Mouse (Mus musculus): ENCODE results near the gene Bloc1s5. TPM values are rescaled to one million over a fixed set of nuclear protein-coding genes. Genes with fewer than 3 reads are reported as not detected.
"Not testable (repeated sequence)": the region's sequence is repeated elsewhere in the genome, so short reads cannot be mapped to it uniquely, and the experiment has no call there.

Gene Bloc1s5
- total RNA-seq, 2 experiments from 2014 or later: 6.6 TPM

DNA sequence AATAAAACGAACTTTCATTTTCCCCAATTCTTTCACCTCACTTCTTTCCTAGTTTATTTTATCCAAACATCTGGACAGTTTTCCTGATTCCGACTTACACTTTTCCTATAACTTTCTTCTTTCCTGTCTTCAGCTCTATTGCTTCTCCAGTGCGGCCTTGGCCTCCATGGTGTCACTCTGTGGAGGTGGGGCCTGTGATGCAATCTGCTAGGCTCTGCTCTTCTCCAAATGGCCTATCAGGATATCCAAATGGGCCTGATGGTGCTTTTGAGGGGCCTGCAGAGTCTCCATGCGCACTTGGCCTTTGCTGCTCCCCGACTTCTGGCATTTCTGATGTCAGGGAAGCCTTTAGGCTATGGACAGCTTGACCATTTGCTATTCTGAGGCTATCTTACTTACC, 11.6 kb downstream of the Bloc1s5 start:
- intact Hi-C loops (cut with DNase I): no loop called here
- DNase-seq: no peak

DNA sequence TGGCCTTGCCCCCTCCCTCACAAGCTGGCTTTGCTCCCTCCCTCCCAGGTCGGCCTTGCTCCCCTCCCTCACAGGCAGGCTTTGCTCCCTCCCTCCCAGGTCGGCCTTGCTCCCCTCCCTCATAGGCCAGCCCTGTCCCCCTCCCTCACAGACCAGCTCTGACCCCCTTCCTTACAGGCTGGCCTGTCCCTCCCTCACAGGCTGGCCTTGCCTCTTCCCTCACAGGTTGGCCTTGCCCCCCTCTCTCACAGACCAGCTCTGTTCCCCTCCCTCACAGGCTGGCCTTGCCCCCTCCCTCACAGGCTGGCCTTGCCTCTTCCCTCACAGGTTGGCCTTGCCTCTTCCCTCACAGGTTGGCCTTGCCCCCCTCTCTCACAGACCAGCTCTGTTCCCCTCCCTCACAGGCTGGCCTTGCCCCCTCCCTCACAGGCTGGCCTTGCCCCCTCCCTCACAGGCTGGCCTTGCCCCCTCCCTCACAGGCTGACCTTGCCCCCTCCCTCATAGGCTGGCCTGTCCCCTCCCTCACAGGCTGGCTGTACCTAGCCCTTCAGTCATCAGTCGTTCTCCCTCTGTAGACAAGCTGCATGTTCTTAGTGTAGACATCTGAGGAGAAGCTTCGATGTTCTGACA, 16.8 kb downstream of the Bloc1s5 start:
- intact Hi-C loops (cut with DNase I); DNase-seq: not testable (repeated sequence)

DNA sequence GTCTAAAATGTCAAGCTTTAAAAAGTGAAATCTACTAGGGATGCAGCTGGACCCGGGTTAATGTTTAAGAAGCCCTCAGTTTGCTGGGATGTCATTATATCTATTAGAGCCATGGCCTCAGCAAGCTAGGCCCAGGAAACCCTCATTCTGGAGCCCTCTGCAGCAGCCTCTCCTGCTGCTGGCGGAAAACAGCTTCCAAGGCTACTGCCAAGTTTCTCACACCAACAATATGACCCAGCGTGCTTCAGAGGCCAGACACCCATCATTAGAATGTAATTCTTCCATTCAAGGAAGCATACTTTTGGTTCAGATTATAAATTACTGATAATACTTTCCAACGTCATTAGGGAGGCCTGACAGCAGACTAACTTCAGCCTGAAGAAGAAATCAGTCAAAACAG, 18.0 kb downstream of the Bloc1s5 start:
- no peak for DNase-seq
- intact Hi-C loops (cut with DNase I): no loop called here

DNA sequence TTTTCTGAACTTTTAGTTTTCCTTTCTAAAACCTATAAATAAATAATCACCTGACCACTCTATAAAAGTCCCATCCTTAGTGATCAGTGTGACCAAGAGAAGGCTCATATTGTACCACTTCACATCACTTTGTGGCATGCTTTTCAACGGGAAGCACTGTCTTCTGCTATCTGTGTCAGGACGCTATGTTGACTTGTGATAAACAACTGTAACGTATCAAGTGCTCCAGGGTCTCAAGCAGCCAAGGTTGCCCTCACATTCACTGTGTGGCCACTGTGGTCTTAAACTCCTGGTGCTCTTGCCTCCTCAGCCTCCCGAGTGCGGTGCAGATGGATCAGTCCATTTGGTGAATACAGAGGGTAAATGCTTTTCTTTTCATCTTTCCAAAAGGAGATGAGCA, 19.3 kb downstream of the Bloc1s5 start:
- intact Hi-C loops (cut with DNase I): no loop called here
- DNase-seq: no peak

DNA sequence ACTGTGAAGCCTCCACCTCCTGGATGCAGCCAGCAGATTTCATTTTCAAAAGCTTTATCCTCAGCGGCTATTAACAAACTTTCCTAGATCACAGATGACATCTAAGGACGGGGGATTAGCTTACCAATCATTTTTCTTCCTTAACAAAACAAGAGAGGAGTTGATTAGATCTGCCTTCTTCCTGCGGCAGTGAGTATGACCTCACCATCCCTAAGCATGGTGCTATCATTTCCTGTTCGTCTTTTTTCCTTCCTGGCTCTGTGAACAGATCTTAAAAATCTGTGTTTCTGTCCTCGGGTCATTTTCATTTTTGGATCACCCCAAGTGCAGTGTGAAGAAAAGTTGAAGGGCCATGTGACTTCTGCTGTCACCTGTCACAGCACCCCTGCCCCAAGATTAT, 20.6 kb downstream of the Bloc1s5 start:
- intact Hi-C loops (cut with DNase I): no loop called here
- DNase-seq: no peak

DNA sequence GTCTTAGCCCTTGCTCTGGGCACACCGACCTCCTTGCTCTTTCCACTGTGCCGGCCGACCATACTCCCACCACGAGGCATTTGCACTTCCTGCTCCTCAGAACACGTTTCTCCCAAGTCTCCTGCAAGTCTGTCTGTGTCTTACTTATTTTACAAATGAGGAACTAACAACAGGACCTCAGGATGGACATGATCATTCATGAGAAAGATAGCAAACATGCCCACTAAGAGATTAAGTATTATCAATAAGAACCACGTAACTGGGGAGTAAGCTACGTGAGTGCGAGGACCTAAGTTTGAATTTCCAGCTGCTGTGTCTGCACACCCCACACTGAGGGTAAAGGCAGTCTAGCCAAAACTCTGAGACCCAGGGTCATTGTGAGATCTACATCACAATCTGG, 21.3 kb downstream of the Bloc1s5 start:
- no peak for DNase-seq
- intact Hi-C loops (cut with DNase I): no loop called here

DNA sequence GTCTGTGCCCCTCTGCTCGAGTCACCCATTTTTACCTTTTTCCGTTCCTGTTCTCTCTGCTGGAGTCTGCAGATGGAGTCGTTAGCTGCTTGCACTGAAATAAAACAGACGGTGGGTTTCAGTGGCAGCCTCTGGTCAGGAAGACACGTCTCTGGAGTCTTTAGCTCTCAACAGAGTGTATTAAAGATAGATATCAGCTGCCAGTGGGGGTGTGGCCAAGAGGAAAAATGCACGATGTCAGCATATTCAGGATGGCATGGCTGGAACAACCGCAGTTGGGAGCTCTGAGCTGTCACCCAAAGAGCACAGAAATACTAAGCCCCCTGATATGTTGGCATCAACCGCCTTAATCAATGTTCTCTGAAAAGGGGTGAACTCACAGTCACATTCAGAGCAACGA, 22.3 kb downstream of the Bloc1s5 start:
- no peak for DNase-seq
- intact Hi-C loops (cut with DNase I): no loop called here

DNA sequence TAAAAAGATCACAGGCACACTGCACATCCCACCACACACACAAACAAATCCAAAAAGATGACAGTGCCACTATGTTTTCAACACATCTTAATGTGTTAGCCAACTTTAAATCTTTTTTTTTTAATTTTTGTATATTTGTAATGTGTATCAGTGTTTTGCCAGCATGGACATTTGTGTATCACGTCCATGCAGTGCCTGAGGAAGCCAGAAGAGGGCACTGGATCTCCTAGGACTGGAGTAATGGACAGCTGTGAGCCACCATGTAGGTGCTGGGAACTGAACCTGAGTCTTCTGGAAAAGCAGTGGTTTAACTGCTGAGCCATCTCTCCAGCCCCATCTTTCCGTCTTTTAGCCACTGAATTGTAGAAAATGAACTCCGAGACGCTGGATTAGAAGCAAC, 22.7 kb downstream of the Bloc1s5 start:
- no peak for DNase-seq
- intact Hi-C loops (cut with DNase I): no loop called here

DNA sequence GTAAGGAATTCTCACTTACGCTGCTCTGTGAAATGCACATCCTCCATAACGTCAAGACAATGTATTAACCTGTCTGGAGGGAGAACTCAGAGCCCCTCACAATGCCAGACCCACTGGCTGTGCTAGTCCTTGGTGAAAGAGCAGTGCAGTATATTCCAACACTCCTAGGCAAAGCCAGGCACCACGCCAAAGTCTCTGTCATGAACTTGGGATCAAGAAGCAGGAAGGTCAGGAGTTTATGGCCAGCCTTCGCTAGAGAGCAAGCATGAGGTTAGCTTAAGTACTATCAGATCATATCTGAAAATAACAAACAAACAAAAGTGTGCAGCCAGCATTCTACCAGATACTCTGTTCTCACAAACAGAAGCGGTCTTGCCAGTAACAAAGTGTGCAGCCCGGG, 24.6 kb downstream of the Bloc1s5 start:
- DNase-seq: no peak
- intact Hi-C loops (cut with DNase I): no loop called here

DNA sequence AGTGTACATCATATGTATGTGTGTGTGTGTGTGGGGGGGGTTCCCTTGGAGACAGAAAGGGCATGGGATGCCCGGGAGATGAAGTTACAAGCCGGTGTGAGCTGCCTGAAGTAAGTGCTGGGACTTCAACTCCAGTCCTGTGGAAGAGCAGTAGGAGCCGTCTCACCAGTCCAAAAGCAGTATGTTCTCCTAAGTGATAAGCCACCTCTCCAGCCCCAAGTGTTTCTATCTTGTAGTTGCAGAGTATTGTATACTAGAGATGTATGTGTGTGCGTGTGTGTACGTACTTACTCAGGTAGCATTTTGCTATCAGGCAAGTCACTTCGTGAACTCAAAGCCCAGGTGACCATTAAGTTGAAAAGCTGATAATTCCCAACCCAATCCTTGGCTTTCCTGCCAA, 27.8 kb downstream of the Bloc1s5 start:
- intact Hi-C loops (cut with DNase I): loop anchor here (10.0 kb wide), 1 partner anchor 382 kb away; no protein-coding TSS in a partner anchor

DNA sequence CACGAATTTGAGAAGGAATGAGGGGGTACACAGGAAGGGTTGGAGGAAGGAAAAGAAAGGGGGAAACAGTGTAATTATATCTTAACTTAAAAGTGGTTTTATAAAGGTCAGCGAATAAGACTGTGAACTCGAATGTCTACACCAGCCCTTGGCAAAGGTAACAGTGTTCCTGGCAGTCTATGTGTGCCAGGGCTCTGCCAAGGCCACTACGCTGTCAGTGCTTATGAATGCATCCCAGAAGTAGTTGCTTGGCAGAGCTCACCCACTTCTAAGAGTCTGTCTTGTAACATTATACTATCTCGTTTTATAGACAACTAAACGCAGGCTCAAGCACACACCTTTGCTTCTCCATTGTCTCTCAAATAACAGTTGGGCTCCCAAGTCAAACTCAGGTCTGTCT, 29.6 kb downstream of the Bloc1s5 start:
- no peak for DNase-seq
- intact Hi-C loops (cut with DNase I): loop anchor here (10.0 kb wide), 1 partner anchor 381 kb away; no protein-coding TSS in a partner anchor

More for the DNA sequence above, 27.8 kb downstream of the Bloc1s5 start:
- DNase-seq: no peak

DNA sequence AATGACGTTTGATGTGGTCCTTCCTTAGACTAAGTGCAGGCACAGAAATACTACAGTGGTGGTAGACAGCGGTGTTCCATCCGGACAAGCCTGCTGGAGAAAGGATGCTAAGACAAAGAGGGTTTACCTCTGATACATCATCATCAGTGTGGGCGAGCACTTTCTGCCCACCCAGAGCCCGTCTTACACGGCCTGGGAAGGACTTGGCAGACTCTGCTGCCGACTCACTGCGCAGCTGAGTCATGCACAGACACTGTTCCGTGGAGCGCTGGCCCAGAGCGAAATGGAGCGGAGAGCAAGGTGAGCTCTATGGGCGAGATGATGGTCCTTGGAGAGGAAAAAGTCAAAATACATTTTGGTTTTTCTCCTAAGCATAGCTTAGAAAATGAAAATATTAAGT, 31.9 kb downstream of the Bloc1s5 start:
- no peak for DNase-seq
- intact Hi-C loops (cut with DNase I): loop anchor here (10.0 kb wide), 1 partner anchor 378 kb away; no protein-coding TSS in a partner anchor

DNA sequence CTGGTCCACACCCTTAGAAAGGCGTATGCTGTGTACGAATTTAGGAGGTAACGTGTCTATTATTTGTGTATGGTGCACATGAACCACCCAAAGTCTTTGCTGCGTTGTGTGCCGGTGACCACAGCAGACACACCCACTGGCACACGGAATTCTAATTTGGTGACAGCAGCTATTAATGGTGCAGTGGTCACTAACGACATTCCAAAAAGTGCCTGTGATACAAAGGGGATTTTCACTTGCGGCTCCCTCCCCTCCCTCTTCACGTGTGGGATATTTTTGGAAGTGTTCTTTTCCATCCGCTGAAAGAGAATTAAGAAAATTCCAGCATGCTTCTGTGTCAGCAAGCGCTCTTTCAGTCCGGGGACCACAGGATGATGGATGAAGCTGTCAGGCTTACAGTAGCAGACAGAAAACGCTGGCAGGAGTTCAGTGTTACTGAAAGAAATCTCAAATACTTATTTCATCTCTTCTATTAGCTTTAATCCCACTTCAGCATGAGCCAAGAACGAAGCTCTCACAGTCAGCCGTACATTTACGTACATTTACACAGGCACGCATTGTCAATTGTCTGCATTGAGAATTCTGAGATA, 32.6 kb downstream of the Bloc1s5 start:
- DNase-seq: no peak
- intact Hi-C loops (cut with DNase I): loop anchor here (10.0 kb wide), 1 partner anchor 378 kb away; no protein-coding TSS in a partner anchor

DNA sequence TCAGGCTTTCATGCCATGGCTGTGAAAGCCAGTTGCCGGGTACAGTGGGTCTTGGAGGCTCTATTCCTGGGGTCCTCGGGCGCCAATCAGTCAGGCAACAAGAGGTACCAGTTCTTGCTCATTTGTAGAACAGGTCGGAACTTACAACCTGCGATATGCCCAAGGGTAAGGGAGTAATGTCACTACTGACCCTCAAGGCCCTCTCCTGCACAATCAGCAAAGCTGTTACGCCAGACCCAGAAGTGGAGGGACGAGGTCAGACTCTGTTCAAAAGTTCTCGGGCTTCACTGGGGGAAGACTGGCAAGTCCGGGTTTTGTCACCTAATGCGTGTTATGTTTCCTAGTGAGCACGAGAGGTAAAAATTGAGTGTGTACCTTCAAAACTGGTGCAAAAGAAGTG, 34.1 kb downstream of the Bloc1s5 start:
- no peak for DNase-seq
- intact Hi-C loops (cut with DNase I): loop anchor here (10.0 kb wide), 1 partner anchor 376 kb away; no protein-coding TSS in a partner anchor

DNA sequence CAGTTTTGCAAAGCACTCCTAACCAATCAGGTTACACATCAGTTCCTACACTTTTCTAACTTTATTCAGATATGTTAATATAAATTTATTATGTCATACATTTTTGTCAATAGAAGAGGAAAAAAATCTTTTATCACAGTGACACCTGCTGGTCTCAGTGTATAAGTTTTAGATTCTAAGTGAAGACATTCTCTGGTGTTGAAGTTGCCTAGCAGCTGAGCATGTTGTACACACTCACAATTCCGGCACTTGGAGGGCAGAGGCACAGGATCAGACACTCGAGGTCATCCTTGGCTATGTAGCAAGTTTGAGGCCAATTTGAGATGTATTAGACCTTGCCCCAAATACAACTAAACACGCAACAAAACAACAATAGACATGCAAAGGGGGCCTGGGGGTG, 37.8 kb downstream of the Bloc1s5 start:
- DNase-seq: no peak
- intact Hi-C loops (cut with DNase I): loop anchor here (5.0 kb wide), 1 partner anchor 255 kb away; no protein-coding TSS in a partner anchor

DNA sequence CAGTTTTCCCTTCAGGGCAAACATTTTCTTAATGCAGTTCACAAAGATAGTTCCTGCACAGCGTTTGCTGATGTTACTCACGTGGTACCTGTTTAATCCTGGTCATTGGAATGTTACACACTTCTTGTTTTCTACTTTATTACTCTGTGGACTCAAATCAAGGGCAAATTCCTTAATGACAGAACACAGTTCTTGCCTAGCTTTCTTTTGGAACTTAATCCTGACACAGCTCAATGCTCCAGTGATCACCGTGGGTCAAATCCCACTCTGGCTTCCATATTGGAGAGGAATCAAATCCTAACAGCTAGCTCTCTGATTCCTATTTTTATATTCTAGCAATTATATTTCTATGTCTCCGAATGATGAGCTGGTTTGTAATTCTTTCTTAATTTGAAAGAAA, 38.4 kb downstream of the Bloc1s5 start:
- DNase-seq: no peak
- intact Hi-C loops (cut with DNase I): loop anchor here (5.0 kb wide), 1 partner anchor 254 kb away; no protein-coding TSS in a partner anchor

DNA sequence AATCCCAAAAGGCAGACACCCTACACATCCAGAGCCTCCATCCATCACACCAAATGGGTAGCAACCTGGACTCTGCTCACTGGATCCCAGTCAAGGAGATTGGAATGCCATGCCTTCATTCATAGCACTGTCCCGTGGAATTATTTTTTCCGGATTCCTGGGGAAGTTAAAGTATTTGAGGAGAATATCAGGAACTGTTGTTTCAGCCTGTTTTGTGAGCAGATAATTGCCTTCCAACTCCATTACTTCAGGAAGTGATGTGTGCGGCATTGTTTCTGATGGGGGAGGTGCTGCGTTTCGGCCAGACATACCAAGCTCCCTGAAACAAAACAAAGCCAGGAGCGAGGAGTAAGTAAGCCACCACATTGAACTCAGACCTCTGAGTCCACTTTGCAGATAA, 41.8 kb downstream of the Bloc1s5 start:
- intact Hi-C loops (cut with DNase I): no loop called here

DNA sequence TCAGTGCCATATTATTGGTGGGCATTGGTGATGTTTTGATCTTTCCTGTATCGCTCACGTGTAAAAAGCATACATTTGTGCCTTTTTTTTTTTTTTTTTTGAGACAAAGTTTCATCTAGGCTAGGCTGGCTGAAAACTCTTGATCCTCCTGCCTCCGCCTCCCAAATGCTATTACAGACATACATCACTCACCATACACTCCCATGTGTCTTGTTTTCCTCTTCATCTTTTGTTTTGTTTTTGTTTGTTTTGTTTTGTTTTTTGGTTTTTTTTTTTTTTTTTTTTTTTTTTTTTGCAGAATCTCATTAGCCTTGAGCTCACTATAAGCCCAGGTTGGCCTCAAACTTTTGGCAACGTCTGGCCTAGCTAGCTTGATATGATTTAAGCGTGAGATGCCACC, 47.6 kb downstream of the Bloc1s5 start:
- intact Hi-C loops (cut with DNase I): no loop called here

More for the DNA sequence above, 41.8 kb downstream of the Bloc1s5 start:
- DNase-seq: no peak

DNA sequence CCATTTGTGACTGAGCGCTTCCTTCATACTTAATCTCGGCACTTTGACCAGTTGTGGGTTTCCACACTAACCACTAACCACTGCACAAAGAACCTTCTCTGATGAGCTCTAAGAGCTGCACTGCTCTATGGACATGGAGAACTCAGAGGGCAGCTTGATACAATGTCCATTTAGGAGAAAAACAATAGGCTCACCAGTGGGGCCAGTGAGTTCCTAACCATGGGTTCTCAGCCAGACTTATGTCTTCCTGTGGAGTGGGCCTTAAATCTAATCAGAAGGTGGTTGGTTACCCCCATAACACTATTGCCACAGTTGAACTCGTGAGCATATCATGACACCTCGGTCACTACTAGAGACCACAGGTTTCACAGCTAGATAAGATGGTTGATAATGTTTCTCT, 48.5 kb downstream of the Bloc1s5 start:
- no peak for DNase-seq
- intact Hi-C loops (cut with DNase I): no loop called here

More for the DNA sequence above, 47.6 kb downstream of the Bloc1s5 start:
- DNase-seq: no peak

DNA sequence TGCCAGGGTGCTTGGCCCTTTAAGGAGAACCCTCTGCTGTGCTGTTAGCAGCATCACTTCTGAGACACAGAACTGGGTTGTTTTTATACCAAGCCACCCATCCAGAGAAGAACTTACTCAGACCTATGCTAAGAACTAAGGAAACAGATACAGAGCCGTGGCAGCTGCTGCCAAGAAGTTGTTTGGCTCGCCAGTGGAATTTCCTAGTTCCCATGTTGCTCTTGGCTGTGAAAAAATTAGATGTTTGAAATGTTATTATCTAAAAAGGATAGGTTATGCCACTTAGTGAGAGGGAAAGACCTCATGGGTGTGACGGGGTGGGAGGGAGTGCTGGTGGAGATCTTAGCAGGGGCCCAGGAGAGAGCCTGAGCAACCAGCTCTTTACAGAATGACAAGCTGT, 52.1 kb downstream of the Bloc1s5 start:
- DNase-seq: no peak
- intact Hi-C loops (cut with DNase I): loop anchor here (5.0 kb wide), 1 partner anchor 55 kb away; the partner anchor contains the start of gene Txndc5

DNA sequence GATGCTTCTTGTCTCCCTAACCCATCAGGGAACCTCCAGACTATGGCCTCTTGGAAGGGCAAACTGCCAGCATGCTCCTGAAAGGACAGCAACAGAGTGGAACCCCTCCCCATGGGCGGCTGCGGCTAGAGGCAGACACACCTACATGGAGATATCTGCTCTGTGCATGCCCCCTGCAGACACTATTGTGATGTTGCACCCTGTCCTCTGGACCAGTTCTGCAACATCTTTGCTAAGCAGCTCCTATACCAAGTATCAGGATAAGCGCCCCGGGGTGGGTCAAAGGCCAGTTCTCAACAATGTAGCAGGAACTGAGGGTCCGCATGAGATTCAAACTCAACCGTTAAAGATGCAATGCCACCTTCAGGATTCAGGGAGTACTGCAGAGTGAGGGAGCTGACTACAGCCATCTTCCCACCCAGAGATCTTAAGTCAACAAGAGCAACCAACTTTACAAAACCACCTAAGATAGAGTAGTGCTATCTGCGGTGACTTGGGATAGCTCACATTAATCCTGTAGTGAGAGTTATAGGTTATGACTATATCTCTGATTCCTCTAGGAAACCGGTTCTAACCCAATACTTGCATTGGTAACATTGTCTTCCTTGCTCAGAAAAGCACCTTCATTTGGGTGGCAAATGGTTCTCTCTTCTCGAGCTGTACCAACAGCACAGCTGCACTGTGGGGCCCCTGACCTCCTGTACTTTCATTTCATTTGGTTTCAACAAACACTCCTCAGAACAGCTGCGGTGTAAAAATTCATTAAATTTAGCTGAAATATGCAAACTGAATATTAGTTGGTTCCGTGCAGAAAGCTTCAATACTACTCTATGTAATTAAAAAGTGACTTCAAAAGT, 54.1 kb downstream of the Bloc1s5 start:
- intact Hi-C loops (cut with DNase I): loop anchor here (2.0 to 5.0 kb wide), 2 partner anchors 54 to 238 kb away; partner anchors contain the start of gene Txndc5
- peak; percentile 33 to 58 for DNase-seq

Data from gastrocnemius, postnatal 36 days (tissue).